Mouse (Mus musculus) myocyte (in vitro differentiated cells): ENCODE measurements around the gene Ifna16.

Experiments
- MAX ChIP-seq: IDR thresholded peaks from one replicate; pipeline ENCODE4 v1.6.1; 2011; ENCODE audit warnings: low read depth, mild to moderate bottlenecking, control low read depth
- MYOD1 ChIP-seq, 3 experiments: IDR thresholded peaks; one replicate each; pipeline ENCODE4 v1.6.1; 2011; ENCODE audit warnings: control low read depth in 2 of 3, low read depth in 2 of 3, mild to moderate bottlenecking in 2 of 3, moderate library complexity in 1 of 3; ENCODE audit not compliant: insufficient read length in 2 of 3, control insufficient read depth in 1 of 3
- POLR2A ChIP-seq: IDR thresholded peaks from one replicate; pipeline ENCODE4 v1.6.1; 2011; ENCODE audit warnings: low read depth, mild to moderate bottlenecking, control low read depth, moderate library complexity; ENCODE audit not compliant: insufficient read length
- REST ChIP-seq: IDR thresholded peaks from one replicate; pipeline ENCODE4 v1.6.1; 2011; ENCODE audit warnings: mild to moderate bottlenecking, control low read depth, moderate library complexity; ENCODE audit not compliant: insufficient read depth, insufficient read length
- TCF3 ChIP-seq: IDR thresholded peaks from one replicate; pipeline ENCODE4 v1.6.1; 2011; ENCODE audit warnings: low read depth, control low read depth; ENCODE audit not compliant: insufficient read length
- USF1 ChIP-seq: IDR thresholded peaks from one replicate; pipeline ENCODE4 v1.6.1; 2011; ENCODE audit warnings: low read depth, mild to moderate bottlenecking, control low read depth, moderate library complexity

DNA sequence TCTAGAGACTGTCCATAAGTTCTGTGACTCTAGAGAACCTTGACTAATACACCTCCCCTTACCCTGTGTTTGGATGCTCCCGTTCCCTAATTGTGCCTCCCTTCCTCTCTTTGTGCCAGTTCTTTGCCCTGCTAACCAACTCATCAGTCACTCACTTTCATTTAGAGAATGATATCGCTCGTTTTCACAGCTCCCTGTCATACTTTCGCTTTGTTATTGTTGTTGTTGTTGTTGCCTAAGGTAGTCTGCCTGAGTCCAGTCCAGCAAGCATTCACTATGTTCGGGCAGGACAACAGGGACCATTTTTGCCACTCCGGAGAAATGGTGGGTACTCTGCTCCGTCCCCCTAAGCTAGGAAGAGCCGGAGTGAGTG lies 36.0 kb downstream of the Ifna16 start:
- no peak for TF ChIP-seq TCF3
- no peak for TF ChIP-seq POLR2A
- no peak for TF ChIP-seq REST
- TF ChIP-seq USF1 = no peak
- TF ChIP-seq MYOD1 (IDR thresholded peaks at IDR 0.05; ENCODE audit: control insufficient read depth in 1 of 3, insufficient read length in 2 of 3, low read depth in 2 of 3) = no peak
- no peak for TF ChIP-seq MAX
